Mouse (Mus musculus) forebrain, embryonic 11.5 days (tissue): ENCODE measurements at regions not wholly inside any gene's neighbourhood (a gene's known extent, or its start where the extent isn't known, plus 50 kb on each side); places are given as distances from the start of the nearest gene placed in this dataset.

Experiments used
- ATAC-seq: fragments of 200-750 bp; cut with Nextera tagmentation; replicated peaks from 2 replicates; pipeline ENCODE4 v1.8.0; 2017; ENCODE audit warnings: moderate TSS enrichment; ENCODE audit not compliant: low FRiP score
- DNase-seq: peaks from one replicate; pipeline ENCODE4 v3.0.0-alpha.2; 2017; ENCODE audit warnings: low spot score
- H3K27ac ChIP-seq: fragments of 300-500 bp; sonication (generic); 2 replicates; pipeline ENCODE4 v1.5.1; 2014; ENCODE audit warnings: low read depth, low read length
- H3K27me3 ChIP-seq: fragments of 300-500 bp; sonication (generic); 2 replicates; pipeline ENCODE4 v1.6.1; 2014; ENCODE audit warnings: mild to moderate bottlenecking, low read length, mixed read lengths; ENCODE audit not compliant: control insufficient read depth, insufficient read depth
- H3K36me3 ChIP-seq: fragments of 300-500 bp; sonication (generic); 2 replicates; pipeline ENCODE4 v1.6.1; 2014; ENCODE audit warnings: mild to moderate bottlenecking, low read length, moderate library complexity, mixed read lengths; ENCODE audit not compliant: control insufficient read depth, insufficient read depth
- H3K4me1 ChIP-seq: fragments of 300-500 bp; sonication (generic); replicated peaks from 2 replicates; pipeline ENCODE4 v1.6.1; 2014; ENCODE audit warnings: low read length, mixed read lengths; ENCODE audit not compliant: control insufficient read depth, insufficient read depth
- H3K4me2 ChIP-seq: fragments of 300-500 bp; sonication (generic); 2 replicates; pipeline ENCODE4 v1.6.1; 2014; ENCODE audit warnings: low read depth, mild to moderate bottlenecking, low read length, moderate library complexity, mixed read lengths; ENCODE audit not compliant: severe bottlenecking
- H3K4me3 ChIP-seq: fragments of 300-500 bp; sonication (generic); 2 replicates; pipeline ENCODE4 v1.5.1; 2014; ENCODE audit warnings: low read depth, low read length
- H3K9ac ChIP-seq: fragments of 300-500 bp; sonication (generic); 2 replicates; pipeline ENCODE4 v1.6.1; 2014; ENCODE audit warnings: low read length
- H3K9me3 ChIP-seq: fragments of 300-500 bp; sonication (generic); 2 replicates; pipeline ENCODE4 v1.6.1; 2016; ENCODE audit warnings: low read length, mixed read lengths; ENCODE audit not compliant: control insufficient read depth
- WGBS: fragments of 180-500 bp; shearing (Covaris S2); extraction: QIAGEN DNeasy Blood & Tissue Kit; methylation state at CpG from one replicate; pipeline ENCODE4 v1.1.7; 2014; 5-methylcytosine and 5-hydroxymethylcytosine counted together

GRCm38 (mm10) chr8:12127801-12128490 is 150.7 kb upstream of the A230072I06Rik start:
- peak overlapping the region; percentile 15; the same call in 1 of the 2 replicates for H3K4me2 ChIP-seq
- H3K27me3 ChIP-seq, result peaks cover 14% of the 10 kb centered on the region
- ATAC-seq (peak; percentile 28), DNase-seq (peak; percentile 52)
- H3K9me3 ChIP-seq, result 0 out of 2 replicates have a peak, but pooled peaks cover 3% of the 10 kb centered on the region
- peaks cover 19% of the 10 kb centered on the region for H3K4me1 ChIP-seq
- 22% methylated on average over 4 of the region's 4 CpGs for WGBS
- H3K36me3 ChIP-seq, result no peaks in the 10 kb centered on the region
- H3K9ac ChIP-seq, result 0 out of 2 replicates have a peak overlapping the region, but pooled peaks have one; percentile 35
- H3K27ac ChIP-seq, result peak overlapping the region; percentile 81
- H3K4me3 ChIP-seq, result no peak overlapping the region

GRCm38 (mm10) chr8:12130591-12130990 is 148.0 kb upstream of the A230072I06Rik start:
- DNase-seq (no peak), ATAC-seq (no peak)
- Histone ChIP-seq H3K9me3 (no peaks in the 10 kb centered on the region), H3K4me1 (peaks cover 22% of the 10 kb centered on the region), H3K4me3 (no peak overlapping the region), H3K27me3 (peaks cover 24% of the 10 kb centered on the region), H3K27ac (no peak overlapping the region), H3K36me3 (no peaks in the 10 kb centered on the region), H3K9ac (no peak overlapping the region), H3K4me2 (no peak overlapping the region)
- WGBS, result 50% methylated on average over 5 of the region's 5 CpGs

GRCm38 (mm10) chr8:12134200-12134599 is 144.4 kb upstream of the A230072I06Rik start:
- Histone ChIP-seq H3K9ac (no peak overlapping the region), H3K36me3 (no peaks in the 10 kb centered on the region), H3K27me3 (peaks cover 30% of the 10 kb centered on the region), H3K4me3 (no peak overlapping the region), H3K4me1 (peaks cover 16% of the 10 kb centered on the region; the same call in 1 of the 2 replicates), H3K9me3 (no peaks in the 10 kb centered on the region), H3K4me2 (no peak overlapping the region), H3K27ac (no peak overlapping the region)
- 87% methylated on average over 1 of the region's 1 CpGs for WGBS
- DNase-seq (no peak), ATAC-seq (no peak)

GRCm38 (mm10) chr8:12135392-12136177 is 143.0 kb upstream of the A230072I06Rik start:
- Histone ChIP-seq H3K4me2 (no peak overlapping the region), H3K4me3 (no peak overlapping the region), H3K4me1 (peaks cover 18% of the 10 kb centered on the region; the same call in 1 of the 2 replicates), H3K9me3 (no peaks in the 10 kb centered on the region), H3K9ac (peak overlapping the region; percentile 29; the same call in 1 of the 2 replicates), H3K36me3 (no peaks in the 10 kb centered on the region), H3K27me3 (peaks cover 28% of the 10 kb centered on the region), H3K27ac (peak overlapping the region; percentile 84)
- ATAC-seq (peak; percentile 96), DNase-seq (peak; percentile 85)
- 43% methylated on average over 14 of the region's 14 CpGs for WGBS

- Histone ChIP-seq H3K4me1 (peaks cover 18% of the 10 kb centered on the region; the same call in 1 of the 2 replicates), H3K27me3 (peaks cover 28% of the 10 kb centered on the region), H3K4me2 (no peak overlapping the region), H3K36me3 (no peaks in the 10 kb centered on the region), H3K9me3 (no peaks in the 10 kb centered on the region), H3K4me3 (no peak overlapping the region), H3K9ac (no peak overlapping the region), H3K27ac (peak overlapping the region; percentile 54)
- peak; percentile 69 for DNase-seq
- ATAC-seq, result peak; percentile 80
- WGBS, result 11% methylated on average over 5 of the region's 5 CpGs
These were observed 142.5 kb upstream of the A230072I06Rik start for GRCm38 (mm10) chr8:12136178-12136455.

- no peaks in the 10 kb centered on the region for H3K36me3 ChIP-seq
- peaks cover 18% of the 10 kb centered on the region; the same call in 1 of the 2 replicates for H3K4me1 ChIP-seq
- H3K27me3 ChIP-seq, result peaks cover 28% of the 10 kb centered on the region
- H3K4me2 ChIP-seq, result no peak overlapping the region
- H3K27ac ChIP-seq, result no peak overlapping the region
- no peak overlapping the region for H3K4me3 ChIP-seq
- H3K9me3 ChIP-seq, result no peaks in the 10 kb centered on the region
- 23% methylated on average over 3 of the region's 3 CpGs for WGBS
- no peak overlapping the region for H3K9ac ChIP-seq
- no peak for DNase-seq
- no peak for ATAC-seq
These were observed 141.1 kb upstream of the A230072I06Rik start for GRCm38 (mm10) chr8:12137496-12137895.

- H3K9ac ChIP-seq, result no peak overlapping the region
- no peaks in the 10 kb centered on the region for H3K36me3 ChIP-seq
- H3K4me3 ChIP-seq, result no peak overlapping the region
- peaks cover 18% of the 10 kb centered on the region; the same call in 1 of the 2 replicates for H3K4me1 ChIP-seq
- ATAC-seq (no peak), DNase-seq (no peak)
- H3K27me3 ChIP-seq, result peaks cover 25% of the 10 kb centered on the region
- no peaks in the 10 kb centered on the region for H3K9me3 ChIP-seq
- no peak overlapping the region for H3K27ac ChIP-seq
- no peak overlapping the region for H3K4me2 ChIP-seq
- WGBS, result 62% methylated on average over 8 of the region's 8 CpGs
These were observed 140.7 kb upstream of the A230072I06Rik start for GRCm38 (mm10) chr8:12137913-12138312.

- 16% methylated on average over 7 of the region's 7 CpGs for whole genome bisulfite sequencing
These were observed 126.9 kb upstream of the A230072I06Rik start for GRCm38 (mm10) chr8:12151679-12152078.

More at GRCm38 (mm10) chr8:12151679-12152078, 126.9 kb upstream of the A230072I06Rik start:
- DNase-seq (no peak), ATAC-seq (no peak)
- Histone ChIP-seq H3K27me3 (no peaks in the 10 kb centered on the region; the same call in 1 of the 2 replicates), H3K9ac (no peak overlapping the region), H3K4me2 (no peak overlapping the region), H3K27ac (no peak overlapping the region), H3K9me3 (no peaks in the 10 kb centered on the region), H3K36me3 (no peaks in the 10 kb centered on the region), H3K4me1 (no peaks in the 10 kb centered on the region), H3K4me3 (no peak overlapping the region)
